Mouse (Mus musculus): ENCODE data around the gene Polr2f. TPM values are rescaled to one million over a fixed set of nuclear protein-coding genes. Genes with fewer than 3 reads are reported as not detected.

Gene Polr2f
- polyA plus RNA-seq, 1 experiment from 2014 or later: 320 TPM

DNA sequence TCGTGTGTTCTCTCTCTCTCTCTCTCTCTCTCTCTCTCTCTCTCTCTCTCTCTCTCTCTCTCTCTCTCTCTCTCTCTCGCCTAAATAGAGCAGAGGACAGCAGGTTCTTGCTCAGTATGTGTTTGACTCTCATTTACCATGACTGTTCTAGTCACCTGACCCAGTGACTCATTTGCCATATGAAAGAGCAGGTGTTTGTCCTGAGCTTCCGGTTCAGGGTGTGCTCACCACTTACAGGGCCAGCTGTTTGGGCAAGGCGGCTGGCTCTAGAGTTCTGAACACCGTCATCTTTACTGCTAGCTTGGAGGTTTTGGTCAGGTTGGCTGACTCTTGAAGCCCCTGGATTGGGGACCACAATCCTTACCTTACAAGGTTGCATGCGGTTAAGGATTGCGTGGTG lies 4.7 kb downstream of the Polr2f start:
- ATAC-seq (ENCODE audit: low FRiP score, low TSS enrichment): peak; percentile 83
- Histone ChIP-seq H3K9ac (ENCODE audit: low read length) (no peak overlapping the region), H3K4me3 (ENCODE audit: low read depth, low read length) (no peak overlapping the region), H3K27ac (replicated peaks) (peak overlapping the region; percentile 63), H3K27me3 (ENCODE audit: control insufficient read depth, insufficient read depth, low read length) (no peaks in the 10 kb centered on the region), H3K36me3 (ENCODE audit: control insufficient read depth, insufficient read depth, low read length) (peaks cover 20% of the 10 kb centered on the region), H3K9me3 (ENCODE audit: control insufficient read depth, low read length) (no peaks in the 10 kb centered on the region), H3K4me1 (replicated peaks; ENCODE audit: control insufficient read depth, insufficient read depth) (no peaks in the 10 kb centered on the region), H3K4me2 (replicated peaks; ENCODE audit: low read depth) (no peak overlapping the region)
- DNase-seq (ENCODE audit: low spot score): peak; percentile 67
- WGBS: 74% methylated on average over 7 of the region's 7 CpGs
- TF ChIP-seq CTCF (IDR thresholded peaks at IDR 0.05; ENCODE audit: low read depth) (no peak), EP300 (optimal IDR thresholded peaks at IDR 0.05) (no peak)

DNA sequence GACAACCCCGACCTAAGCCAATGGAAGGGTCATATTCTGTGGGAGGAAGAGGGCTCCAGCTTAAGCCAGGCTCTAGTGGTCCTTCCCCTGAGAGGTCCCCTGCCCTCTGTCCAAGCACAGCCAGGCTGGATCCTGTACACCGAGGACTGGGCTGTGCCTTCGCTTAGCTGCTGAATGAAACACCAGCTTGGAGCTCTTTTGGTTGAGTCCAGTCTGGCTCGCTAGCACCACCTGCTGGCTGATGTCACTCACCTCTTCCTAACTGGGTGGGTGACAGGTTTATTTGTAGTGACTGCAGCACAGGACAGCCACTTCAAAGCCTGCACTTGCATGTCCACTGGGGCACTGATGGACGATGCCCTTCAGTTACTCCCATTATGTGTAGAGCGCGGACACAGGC lies 7.7 kb downstream of the Polr2f start:
- ATAC-seq (ENCODE audit: low FRiP score, low TSS enrichment) (peak; percentile 39), DNase-seq (ENCODE audit: low spot score) (peak; percentile 91)
- Histone ChIP-seq H3K4me3 (ENCODE audit: low read depth, low read length) (no peak overlapping the region), H3K4me2 (replicated peaks; ENCODE audit: low read depth) (no peak overlapping the region), H3K9me3 (ENCODE audit: control insufficient read depth, low read length) (no peaks in the 10 kb centered on the region), H3K36me3 (ENCODE audit: control insufficient read depth, insufficient read depth, low read length) (peaks cover 29% of the 10 kb centered on the region), H3K9ac (ENCODE audit: low read length) (no peak overlapping the region), H3K27ac (replicated peaks) (no peak overlapping the region), H3K27me3 (ENCODE audit: control insufficient read depth, insufficient read depth, low read length) (no peaks in the 10 kb centered on the region), H3K4me1 (replicated peaks; ENCODE audit: control insufficient read depth, insufficient read depth) (no peaks in the 10 kb centered on the region)
- 46% methylated on average over 7 of the region's 7 CpGs for WGBS
- TF ChIP-seq CTCF (IDR thresholded peaks at IDR 0.05; ENCODE audit: low read depth) (peak; percentile 97), EP300 (optimal IDR thresholded peaks at IDR 0.05) (no peak)

DNA sequence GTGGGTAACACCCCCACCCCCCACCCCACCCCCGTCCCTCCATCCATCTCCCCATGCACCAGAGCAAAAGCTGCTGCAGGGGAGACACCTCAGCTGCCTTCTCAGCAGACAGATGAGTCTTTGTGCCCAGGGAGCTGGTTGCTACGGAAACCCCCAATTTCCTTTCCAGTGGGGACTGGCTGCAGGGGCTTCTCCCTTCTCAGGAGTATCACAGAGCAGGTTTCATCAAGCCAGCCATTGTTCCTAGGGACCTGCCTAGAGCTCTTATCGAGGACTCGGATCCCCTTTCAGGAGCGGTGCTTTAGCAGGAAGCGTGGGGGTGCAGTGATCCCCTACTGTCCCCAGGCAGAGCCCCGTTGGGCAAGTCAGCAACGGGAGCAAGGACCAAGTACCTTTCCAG lies 11.1 kb downstream of the Polr2f start:
- H3K36me3 ChIP-seq (ENCODE audit: control insufficient read depth, insufficient read depth, low read length): peaks cover 19% of the 10 kb centered on the region

DNA sequence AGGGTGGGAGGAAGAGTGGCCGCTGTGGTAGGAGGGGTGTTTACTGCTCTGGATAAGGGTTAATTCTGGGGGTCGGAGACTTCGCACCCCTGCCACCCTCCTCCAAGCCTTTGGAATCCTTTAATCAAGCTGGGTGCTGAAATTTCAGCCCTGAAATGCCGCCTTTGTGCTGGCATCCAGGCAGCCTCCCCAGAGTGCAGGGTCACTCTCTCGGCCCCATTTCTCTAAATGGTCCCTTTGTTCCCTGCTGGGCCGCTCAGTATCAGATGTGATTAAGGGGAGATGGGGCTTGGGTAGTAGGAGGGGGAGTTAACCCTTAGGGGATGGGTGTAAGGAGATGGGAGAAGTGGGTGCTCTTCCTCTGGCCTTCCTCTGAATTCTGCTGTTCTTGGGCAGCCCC lies 11.9 kb downstream of the Polr2f start:
- H3K27me3 ChIP-seq (ENCODE audit: control insufficient read depth, insufficient read depth, low read length): no peaks in the 10 kb centered on the region
- no peak overlapping the region for H3K4me3 ChIP-seq (ENCODE audit: low read depth, low read length)
- ATAC-seq (ENCODE audit: low FRiP score, low TSS enrichment): no peak
- 60% methylated on average over 6 of the region's 6 CpGs for WGBS
- TF ChIP-seq CTCF (IDR thresholded peaks at IDR 0.05; ENCODE audit: low read depth) (no peak), EP300 (optimal IDR thresholded peaks at IDR 0.05) (no peak)
- no peak for DNase-seq (ENCODE audit: low spot score)
- H3K4me2 ChIP-seq (replicated peaks; ENCODE audit: low read depth): no peak overlapping the region
- H3K27ac ChIP-seq (replicated peaks): no peak overlapping the region
- no peaks in the 10 kb centered on the region for H3K9me3 ChIP-seq (ENCODE audit: control insufficient read depth, low read length)
- no peaks in the 10 kb centered on the region for H3K4me1 ChIP-seq (replicated peaks; ENCODE audit: control insufficient read depth, insufficient read depth)
- peaks cover 16% of the 10 kb centered on the region for H3K36me3 ChIP-seq (ENCODE audit: control insufficient read depth, insufficient read depth, low read length)
- no peak overlapping the region for H3K9ac ChIP-seq (ENCODE audit: low read length)

More for the DNA sequence above, 11.1 kb downstream of the Polr2f start:
- Histone ChIP-seq H3K27me3 (ENCODE audit: control insufficient read depth, insufficient read depth, low read length) (no peaks in the 10 kb centered on the region), H3K9ac (ENCODE audit: low read length) (no peak overlapping the region), H3K9me3 (ENCODE audit: control insufficient read depth, low read length) (no peaks in the 10 kb centered on the region), H3K4me2 (replicated peaks; ENCODE audit: low read depth) (no peak overlapping the region), H3K4me3 (ENCODE audit: low read depth, low read length) (no peak overlapping the region), H3K27ac (replicated peaks) (no peak overlapping the region), H3K4me1 (replicated peaks; ENCODE audit: control insufficient read depth, insufficient read depth) (no peaks in the 10 kb centered on the region)
- WGBS: 76% methylated on average over 8 of the region's 8 CpGs
- no peak for ATAC-seq (ENCODE audit: low FRiP score, low TSS enrichment)
- DNase-seq (ENCODE audit: low spot score): no peak
- TF ChIP-seq EP300 (optimal IDR thresholded peaks at IDR 0.05): no peak
- no peak for TF ChIP-seq CTCF (IDR thresholded peaks at IDR 0.05; ENCODE audit: low read depth)

DNA sequence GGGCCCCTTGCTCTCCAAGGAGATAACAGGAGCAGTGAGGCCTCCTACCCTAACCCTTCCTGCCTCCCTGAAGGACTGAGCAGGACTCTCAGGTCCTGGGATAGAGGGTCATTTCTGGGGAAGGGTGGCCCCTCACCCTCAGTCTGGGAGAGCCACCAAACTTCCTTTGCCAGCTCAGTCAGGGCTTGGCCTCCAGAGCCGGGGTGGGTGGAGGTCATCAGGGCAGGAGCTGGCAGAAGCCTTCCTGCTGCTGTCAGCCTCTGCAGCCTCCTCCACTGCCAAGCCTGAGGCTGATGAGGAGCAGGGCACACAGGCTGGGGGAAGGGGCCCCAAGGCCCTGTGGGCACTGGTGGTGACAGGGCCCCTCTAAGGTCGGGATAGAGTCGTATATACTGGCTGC lies 14.8 kb downstream of the Polr2f start:
- no peak overlapping the region for H3K27ac ChIP-seq (replicated peaks)
- WGBS: 27% methylated on average over 3 of the region's 3 CpGs
- no peak overlapping the region for H3K4me3 ChIP-seq (ENCODE audit: low read depth, low read length)
- H3K9me3 ChIP-seq (ENCODE audit: control insufficient read depth, low read length): no peaks in the 10 kb centered on the region
- no peak overlapping the region for H3K9ac ChIP-seq (ENCODE audit: low read length)
- no peak overlapping the region for H3K4me2 ChIP-seq (replicated peaks; ENCODE audit: low read depth)
- no peaks in the 10 kb centered on the region for H3K4me1 ChIP-seq (replicated peaks; ENCODE audit: control insufficient read depth, insufficient read depth)
- peaks cover 9% of the 10 kb centered on the region; the same call in 1 of the 2 replicates for H3K36me3 ChIP-seq (ENCODE audit: control insufficient read depth, insufficient read depth, low read length)
- no peak for DNase-seq (ENCODE audit: low spot score)
- no peak for ATAC-seq (ENCODE audit: low FRiP score, low TSS enrichment)
- no peak for TF ChIP-seq CTCF (IDR thresholded peaks at IDR 0.05; ENCODE audit: low read depth)
- TF ChIP-seq EP300 (optimal IDR thresholded peaks at IDR 0.05): no peak
- no peaks in the 10 kb centered on the region for H3K27me3 ChIP-seq (ENCODE audit: control insufficient read depth, insufficient read depth, low read length)

DNA sequence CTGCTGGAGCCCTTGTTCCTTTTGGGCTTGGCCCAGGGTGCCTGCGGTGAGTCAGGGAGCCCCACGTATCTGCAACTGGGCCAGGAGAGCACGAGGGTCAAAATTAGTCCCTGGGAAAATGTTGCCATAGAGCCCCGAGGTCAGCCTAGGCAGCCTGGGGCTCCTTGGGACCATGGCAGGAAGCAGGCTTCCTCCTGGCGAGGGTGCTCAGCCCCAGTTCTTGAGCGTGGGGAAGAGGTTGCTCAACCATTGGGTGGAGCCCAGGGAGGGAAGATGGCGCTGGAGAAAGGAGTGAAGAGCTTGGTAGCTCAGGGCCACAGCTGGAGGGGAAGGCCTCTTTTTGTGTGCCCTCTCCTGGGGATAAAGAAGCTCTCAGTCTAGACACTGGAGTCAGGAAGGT lies 21.5 kb downstream of the Polr2f start:
- DNase-seq (ENCODE audit: low spot score) (no peak), ATAC-seq (ENCODE audit: low FRiP score, low TSS enrichment) (no peak)
- Histone ChIP-seq H3K4me3 (ENCODE audit: low read depth, low read length) (no peak overlapping the region), H3K27ac (replicated peaks) (no peak overlapping the region), H3K4me1 (replicated peaks; ENCODE audit: control insufficient read depth, insufficient read depth) (no peaks in the 10 kb centered on the region), H3K27me3 (ENCODE audit: control insufficient read depth, insufficient read depth, low read length) (peaks cover 6% of the 10 kb centered on the region; the same call in 1 of the 2 replicates), H3K4me2 (replicated peaks; ENCODE audit: low read depth) (no peak overlapping the region), H3K9ac (ENCODE audit: low read length) (no peak overlapping the region), H3K36me3 (ENCODE audit: control insufficient read depth, insufficient read depth, low read length) (no peaks in the 10 kb centered on the region), H3K9me3 (ENCODE audit: control insufficient read depth, low read length) (no peaks in the 10 kb centered on the region)
- TF ChIP-seq EP300 (optimal IDR thresholded peaks at IDR 0.05): no peak
- TF ChIP-seq CTCF (IDR thresholded peaks at IDR 0.05; ENCODE audit: low read depth): no peak
- 61% methylated on average over 7 of the region's 7 CpGs for WGBS

All from stomach, postnatal 0 days (tissue).